Mouse (Mus musculus) G1E (cell line): ENCODE results near the gene Hist1h2bm. TPM values are rescaled to one million over a fixed set of nuclear protein-coding genes. Genes with fewer than 3 reads are reported as not detected.
"Not testable (repeated sequence)": the region's sequence is repeated elsewhere in the genome, so short reads cannot be mapped to it uniquely, and the experiment has no call there.

ENCODE experiments used
- ATAC-seq: 2 replicates; pipeline ENCODE4 v1.8.0; 2016; ENCODE audit warnings: mild to moderate bottlenecking; ENCODE audit not compliant: insufficient number of reproducible peaks, poor library complexity, low FRiP score, severe bottlenecking; ENCODE audit errors: extremely low read depth
- DNase-seq: peaks from one replicate; pipeline ENCODE4 v3.0.0; 2012; ENCODE audit warnings: low spot score
- H3K27me3 ChIP-seq: 2 replicates; pipeline ENCODE4 v1.6.1; 2012; ENCODE audit warnings: mild to moderate bottlenecking, low read length, inconsistent platforms; ENCODE audit not compliant: insufficient read depth
- H3K36me3 ChIP-seq: replicated peaks from 2 replicates; pipeline ENCODE3; 2012; ENCODE audit warnings: mild to moderate bottlenecking, inconsistent platforms
- H3K4me1 ChIP-seq: 2 replicates; pipeline ENCODE4 v1.6.1; 2012; ENCODE audit warnings: low read depth, low read length, inconsistent platforms, mixed read lengths; ENCODE audit not compliant: insufficient read depth
- H3K4me3 ChIP-seq: 2 replicates; pipeline ENCODE4 v1.5.1; 2012; ENCODE audit warnings: low read depth, mild to moderate bottlenecking, inconsistent platforms, low read length, moderate library complexity, mixed read lengths
- H3K9me3 ChIP-seq: replicated peaks from 2 replicates; pipeline ENCODE4 v1.6.1; 2012; ENCODE audit warnings: inconsistent platforms
- CTCF ChIP-seq: IDR thresholded peaks from 2 replicates; pipeline ENCODE4 v1.5.1; 2012; ENCODE audit warnings: low read depth, low read length, inconsistent platforms, mixed read lengths
- GATA1 ChIP-seq: IDR thresholded peaks from 2 replicates; pipeline ENCODE4 v1.6.1; 2012; ENCODE audit warnings: borderline replicate concordance, low read length, inconsistent platforms, mixed read lengths
- GATA2 ChIP-seq: IDR thresholded peaks from 2 replicates; pipeline ENCODE4 v1.6.1; 2012; ENCODE audit warnings: low read depth, low read length, inconsistent platforms, borderline replicate concordance
- POLR2AphosphoS5 ChIP-seq: IDR thresholded peaks from 2 replicates; pipeline ENCODE4 v1.6.1; 2012; ENCODE audit warnings: low read depth, low read length, inconsistent platforms; ENCODE audit not compliant: insufficient replicate concordance
- TAL1 ChIP-seq: conservative IDR thresholded peaks from 2 replicates; pipeline ENCODE4 v1.6.1; 2012; ENCODE audit warnings: low read depth, low read length, inconsistent platforms, mixed read lengths
- polyA plus RNA-seq: library from polyadenylated mRNA; stranded (reverse); fragments of >175 nt; gene quantifications from 2 replicates; pipeline ENCODE4 v1.2.3, GENCODE M21; 2012
- total RNA-seq, 2 experiments: library from RNA; stranded (forward) in 1 of 2; stranded (reverse) in 1 of 2; fragments of 200-1000 nt in 1 of 2; fragments of >200 nt in 1 of 2; fragmentation: Nextera tagmentation in 1 of 2; gene quantifications; 2 replicates each; pipeline ENCODE4 v1.2.3; 2014 to 2017

Gene Hist1h2bm
- 170 and 209 TPM in 2 replicates for total RNA-seq (2014; fragmentation: Nextera tagmentation)
- 309 and 556 TPM in 2 replicates for total RNA-seq (2017)
- 1.2 and 3.4 TPM in 2 replicates for polyA plus RNA-seq

- ATAC-seq (peak; percentile 82), DNase-seq (peak; percentile 78)
- peak; percentile 98 for TF ChIP-seq POLR2AphosphoS5
- peaks cover 23% of the 10 kb centered on the region for H3K4me1 ChIP-seq
- H3K36me3 ChIP-seq, H3K9me3 ChIP-seq, H3K27me3 ChIP-seq: not testable (repeated sequence)
- H3K4me3 ChIP-seq: peak within 1 kb of the TSS; percentile 67; the same call in 1 of the 2 replicates
Observed at GRCm38 (mm10) chr13:21721757-21722372, at the start of gene Hist1h2bm. Gene Hist1h2bm (plus strand): TSS chr13:21722044.

- H3K36me3 ChIP-seq: no peaks in the 10 kb centered on the region
- ATAC-seq: no peak
- no peak for DNase-seq
- TF ChIP-seq CTCF (no peak), GATA1 (no peak)
- H3K27me3 ChIP-seq: no peaks in the 10 kb centered on the region
- no peak within 1 kb of the TSS for H3K4me3 ChIP-seq
- no peaks in the 10 kb centered on the region for H3K4me1 ChIP-seq
- no peaks in the 10 kb centered on the region for H3K9me3 ChIP-seq
Observed at GRCm38 (mm10) chr13:21677305-21677704, 44.5 kb upstream of the Hist1h2bm start, which contains the start of gene Olfr1360. Gene Olfr1360 (minus strand): TSS chr13:21677405.

- DNase-seq: no peak
- no peaks in the 10 kb centered on the region for H3K9me3 ChIP-seq
Observed at GRCm38 (mm10) chr13:21697811-21698210, 24.0 kb upstream of the Hist1h2bm start, which contains the start of gene Olfr1359. Gene Olfr1359 (plus strand): TSS chr13:21698111.

GRCm38 (mm10) chr13:21706669-21707068 is 15.2 kb upstream of the Hist1h2bm start:
- H3K4me1 ChIP-seq: peaks cover 7% of the 10 kb centered on the region
- TF ChIP-seq GATA1 (no peak), CTCF (no peak), TAL1 (no peak), GATA2 (no peak), POLR2AphosphoS5 (no peak)
- ATAC-seq (no peak), DNase-seq (no peak)
- peaks cover 4% of the 10 kb centered on the region for H3K27me3 ChIP-seq
- no peak overlapping the region for H3K4me3 ChIP-seq
- no peaks in the 10 kb centered on the region for H3K9me3 ChIP-seq
- H3K36me3 ChIP-seq: no peaks in the 10 kb centered on the region

More at GRCm38 (mm10) chr13:21697811-21698210, 24.0 kb upstream of the Hist1h2bm start, which contains the start of gene Olfr1359:
- ATAC-seq: no peak
- H3K4me1 ChIP-seq: peaks cover 5% of the 10 kb centered on the region; the same call in 1 of the 2 replicates
- H3K4me3 ChIP-seq: no peak within 1 kb of the TSS
- H3K36me3 ChIP-seq: no peaks in the 10 kb centered on the region
- TF ChIP-seq POLR2AphosphoS5 (no peak), GATA2 (no peak), CTCF (no peak), TAL1 (no peak), GATA1 (no peak)
- H3K27me3 ChIP-seq: peaks cover 12% of the 10 kb centered on the region

GRCm38 (mm10) chr13:21710031-21710711 is 11.7 kb upstream of the Hist1h2bm start:
- no peaks in the 10 kb centered on the region for H3K27me3 ChIP-seq
- DNase-seq: peak; percentile 27
- peaks cover 24% of the 10 kb centered on the region for H3K4me1 ChIP-seq
- H3K9me3 ChIP-seq: no peaks in the 10 kb centered on the region
- TF ChIP-seq POLR2AphosphoS5 (no peak), CTCF (0 out of 2 replicates have a peak, but pooled peaks have one; percentile 28)
- no peaks in the 10 kb centered on the region for H3K36me3 ChIP-seq
- H3K4me3 ChIP-seq: peak overlapping the region; percentile 72
- peak; percentile 77 for ATAC-seq

GRCm38 (mm10) chr13:21710821-21711525 is 10.9 kb upstream of the Hist1h2bm start:
- Histone ChIP-seq H3K36me3 (no peaks in the 10 kb centered on the region), H3K4me1 (peaks cover 29% of the 10 kb centered on the region), H3K4me3 (peak overlapping the region; percentile 68), H3K9me3 (no peaks in the 10 kb centered on the region), H3K27me3 (no peaks in the 10 kb centered on the region)
- no peak for ATAC-seq
- DNase-seq: no peak
- TF ChIP-seq TAL1: no peak
- TF ChIP-seq CTCF: no peak
- TF ChIP-seq GATA2: no peak
- TF ChIP-seq POLR2AphosphoS5: no peak
- no peak for TF ChIP-seq GATA1
